Mouse (Mus musculus): ENCODE data around the gene Esrrg. TPM values are rescaled to one million over a fixed set of nuclear protein-coding genes. Genes with fewer than 3 reads are reported as not detected.

Esrrg gene
- polyA plus RNA-seq (2015; fragmentation: Nextera tagmentation; extraction: Ambion mirVana): 27.5 and 31.6 TPM in 2 replicates

GRCm38 (mm10) chr1:187608261-187608921 lies at the start of gene Esrrg:
Esrrg (plus strand) TSS chr1:187608791.
- H3K4me3 ChIP-seq (replicated peaks): peak within 1 kb of the TSS; percentile 47
- H3K27me3 ChIP-seq (replicated peaks): peaks cover 81% of the 10 kb centered on the region
- H3K27ac ChIP-seq (replicated peaks): no peak within 1 kb of the TSS
- no peaks in the 10 kb centered on the region for H3K36me3 ChIP-seq
- peak within 1 kb of the TSS; percentile 89 for H3K4me2 ChIP-seq
- WGBS: 4% methylated on average over 21 of the region's 21 CpGs
- H3K9ac ChIP-seq (replicated peaks): peak within 1 kb of the TSS; percentile 34; the same call in 1 of the 2 replicates
- H3K9me3 ChIP-seq (replicated peaks): no peaks in the 10 kb centered on the region
- no peak for ATAC-seq (ENCODE audit: low FRiP score)
- H3K4me1 ChIP-seq: peaks cover 65% of the 10 kb centered on the region

- Histone ChIP-seq H3K9me3 (replicated peaks) (no peaks in the 10 kb centered on the region), H3K36me3 (no peaks in the 10 kb centered on the region), H3K4me3 (replicated peaks) (no peak overlapping the region), H3K4me1 (no peaks in the 10 kb centered on the region), H3K9ac (replicated peaks) (no peak overlapping the region), H3K27me3 (replicated peaks) (no peaks in the 10 kb centered on the region), H3K27ac (replicated peaks) (no peak overlapping the region), H3K4me2 (no peak overlapping the region)
- ATAC-seq (ENCODE audit: low FRiP score): no peak
These were observed 24.6 kb upstream of the Esrrg start for GRCm38 (mm10) chr1:187583982-187584381.

GRCm38 (mm10) chr1:187586541-187587075 lies 22.0 kb upstream of the Esrrg start:
- H3K4me3 ChIP-seq (replicated peaks): no peak overlapping the region
- no peak overlapping the region for H3K27ac ChIP-seq (replicated peaks)
- ATAC-seq (ENCODE audit: low FRiP score): no peak
- no peaks in the 10 kb centered on the region for H3K27me3 ChIP-seq (replicated peaks)
- H3K4me2 ChIP-seq: no peak overlapping the region
- H3K9ac ChIP-seq (replicated peaks): no peak overlapping the region
- H3K4me1 ChIP-seq: no peaks in the 10 kb centered on the region
- no peaks in the 10 kb centered on the region for H3K36me3 ChIP-seq
- 92% methylated on average over 8 of the region's 8 CpGs for WGBS
- H3K9me3 ChIP-seq (replicated peaks): no peaks in the 10 kb centered on the region

- WGBS: 51% methylated on average over 2 of the region's 2 CpGs
- Histone ChIP-seq H3K4me3 (replicated peaks) (no peak overlapping the region), H3K4me1 (peaks cover 42% of the 10 kb centered on the region), H3K9me3 (replicated peaks) (no peaks in the 10 kb centered on the region), H3K9ac (replicated peaks) (no peak overlapping the region), H3K4me2 (no peak overlapping the region), H3K36me3 (no peaks in the 10 kb centered on the region), H3K27me3 (replicated peaks) (peaks cover 42% of the 10 kb centered on the region), H3K27ac (replicated peaks) (no peak overlapping the region)
- no peak for ATAC-seq (ENCODE audit: low FRiP score)
These were observed 5.6 kb upstream of the Esrrg start for GRCm38 (mm10) chr1:187602942-187603341.

- ATAC-seq (ENCODE audit: low FRiP score): no peak
- no peak overlapping the region for H3K4me3 ChIP-seq (replicated peaks)
- H3K4me2 ChIP-seq: peak overlapping the region; percentile 13
- no peak overlapping the region for H3K9ac ChIP-seq (replicated peaks)
- peaks cover 53% of the 10 kb centered on the region for H3K27me3 ChIP-seq (replicated peaks)
- H3K36me3 ChIP-seq: no peaks in the 10 kb centered on the region
- H3K9me3 ChIP-seq (replicated peaks): no peaks in the 10 kb centered on the region
- H3K4me1 ChIP-seq: peaks cover 53% of the 10 kb centered on the region
- H3K27ac ChIP-seq (replicated peaks): no peak overlapping the region
- 3% methylated on average over 11 of the region's 11 CpGs for WGBS
These were observed 4.5 kb upstream of the Esrrg start for GRCm38 (mm10) chr1:187604063-187604484.

- Histone ChIP-seq H3K9me3 (replicated peaks) (no peaks in the 10 kb centered on the region), H3K4me3 (replicated peaks) (peak overlapping the region; percentile 33), H3K36me3 (no peaks in the 10 kb centered on the region), H3K27ac (replicated peaks) (no peak overlapping the region), H3K27me3 (replicated peaks) (peaks cover 57% of the 10 kb centered on the region), H3K9ac (replicated peaks) (0 out of 2 replicates have a peak overlapping the region, but pooled peaks have one; percentile 12), H3K4me2 (peak overlapping the region; percentile 65), H3K4me1 (peaks cover 60% of the 10 kb centered on the region)
- no peak for ATAC-seq (ENCODE audit: low FRiP score)
- 9% methylated on average over 24 of the region's 24 CpGs for WGBS
These were observed 3.8 kb upstream of the Esrrg start for GRCm38 (mm10) chr1:187604691-187605310.

- Histone ChIP-seq H3K27ac (replicated peaks) (no peak overlapping the region), H3K4me1 (peaks cover 65% of the 10 kb centered on the region), H3K4me2 (peak overlapping the region; percentile 65), H3K4me3 (replicated peaks) (peak overlapping the region; percentile 33), H3K9ac (replicated peaks) (0 out of 2 replicates have a peak overlapping the region, but pooled peaks have one; percentile 12), H3K9me3 (replicated peaks) (no peaks in the 10 kb centered on the region), H3K36me3 (no peaks in the 10 kb centered on the region), H3K27me3 (replicated peaks) (peaks cover 65% of the 10 kb centered on the region)
- ATAC-seq (ENCODE audit: low FRiP score): peak; percentile 16; the same call in 1 of the 2 replicates
- 2% methylated on average over 32 of the region's 32 CpGs for WGBS
These were observed 3.0 kb upstream of the Esrrg start for GRCm38 (mm10) chr1:187605391-187606270.

- Histone ChIP-seq H3K27me3 (replicated peaks) (peaks cover 74% of the 10 kb centered on the region), H3K4me2 (peak overlapping the region; percentile 65), H3K9me3 (replicated peaks) (no peaks in the 10 kb centered on the region), H3K36me3 (no peaks in the 10 kb centered on the region), H3K4me3 (replicated peaks) (peak overlapping the region; percentile 0; the same call in 1 of the 2 replicates), H3K4me1 (peaks cover 65% of the 10 kb centered on the region), H3K9ac (replicated peaks) (no peak overlapping the region; the same call in 1 of the 2 replicates), H3K27ac (replicated peaks) (no peak overlapping the region)
- ATAC-seq (ENCODE audit: low FRiP score): peak; percentile 4; the same call in 1 of the 2 replicates
- 6% methylated on average over 23 of the region's 23 CpGs for WGBS
These were observed 2.1 kb upstream of the Esrrg start for GRCm38 (mm10) chr1:187606271-187607040.

- H3K27me3 ChIP-seq (replicated peaks): peaks cover 83% of the 10 kb centered on the region
- no peak for ATAC-seq (ENCODE audit: low FRiP score)
- no peaks in the 10 kb centered on the region for H3K36me3 ChIP-seq
- WGBS: 3% methylated on average over 47 of the region's 47 CpGs
- peak overlapping the region; percentile 89 for H3K4me2 ChIP-seq
- H3K4me3 ChIP-seq (replicated peaks): peak overlapping the region; percentile 0; the same call in 1 of the 2 replicates
- H3K4me1 ChIP-seq: peaks cover 65% of the 10 kb centered on the region
- no peaks in the 10 kb centered on the region for H3K9me3 ChIP-seq (replicated peaks)
- H3K9ac ChIP-seq (replicated peaks): no peak overlapping the region
- H3K27ac ChIP-seq (replicated peaks): no peak overlapping the region
These were observed 1.2 kb upstream of the Esrrg start for GRCm38 (mm10) chr1:187607065-187608047.
